Mouse (Mus musculus) liver, embryonic 15.5 days (tissue): ENCODE data around the gene Ifna13. TPM values are rescaled to one million over a fixed set of nuclear protein-coding genes. Genes with fewer than 3 reads are reported as not detected.

Experiments
- ATAC-seq: fragments of 200-750 bp; cut with Nextera tagmentation; 2 replicates; pipeline ENCODE4 v1.8.0; 2017; ENCODE audit warnings: moderate number of reproducible peaks, mild to moderate bottlenecking, moderate library complexity; ENCODE audit not compliant: insufficient read depth
- H3K27ac ChIP-seq: fragments of 300-500 bp; sonication (generic); replicated peaks from 2 replicates; pipeline ENCODE4 v1.5.1; 2015; ENCODE audit warnings: mild to moderate bottlenecking, inconsistent platforms
- H3K27me3 ChIP-seq: fragments of 300-500 bp; sonication (generic); 2 replicates; pipeline ENCODE4 v1.6.1; 2015; ENCODE audit warnings: mild to moderate bottlenecking, inconsistent platforms
- H3K36me3 ChIP-seq: fragments of 300-500 bp; sonication (generic); replicated peaks from 2 replicates; pipeline ENCODE4 v1.6.1; 2015; ENCODE audit warnings: moderate library complexity, mild to moderate bottlenecking, inconsistent platforms
- H3K4me1 ChIP-seq: fragments of 300-500 bp; sonication (generic); replicated peaks from 2 replicates; pipeline ENCODE4 v1.6.1; 2015; ENCODE audit warnings: inconsistent platforms
- H3K4me2 ChIP-seq: fragments of 300-500 bp; sonication (generic); 2 replicates; pipeline ENCODE4 v1.6.1; 2015; ENCODE audit warnings: moderate library complexity, mild to moderate bottlenecking, inconsistent platforms
- H3K4me3 ChIP-seq: fragments of 300-500 bp; sonication (generic); replicated peaks from 2 replicates; pipeline ENCODE4 v1.5.1; 2015; ENCODE audit warnings: mild to moderate bottlenecking, inconsistent platforms
- H3K9ac ChIP-seq: fragments of 300-500 bp; sonication (generic); 2 replicates; pipeline ENCODE4 v1.6.1; 2015; ENCODE audit warnings: moderate library complexity, mild to moderate bottlenecking, inconsistent platforms
- H3K9me3 ChIP-seq: fragments of 300-500 bp; sonication (generic); replicated peaks from 2 replicates; pipeline ENCODE4 v1.6.1; 2016; ENCODE audit warnings: inconsistent platforms
- WGBS: fragments of 180-500 bp; shearing (Covaris S2); methylation state at CpG from one replicate; pipeline ENCODE4 v1.1.7; 2015; ENCODE audit warnings: mixed read lengths; ENCODE audit not compliant: insufficient replicate concordance; 5-methylcytosine and 5-hydroxymethylcytosine counted together
- polyA plus RNA-seq: library from polyadenylated mRNA; unstranded; fragments of >200 nt; fragmentation: Nextera tagmentation; extraction: Ambion mirVana; gene quantifications from 2 replicates; pipeline ENCODE4 v1.2.1, GENCODE M21; 2015

Ifna13 gene
- not detected in 2 replicates for polyA plus RNA-seq

DNA sequence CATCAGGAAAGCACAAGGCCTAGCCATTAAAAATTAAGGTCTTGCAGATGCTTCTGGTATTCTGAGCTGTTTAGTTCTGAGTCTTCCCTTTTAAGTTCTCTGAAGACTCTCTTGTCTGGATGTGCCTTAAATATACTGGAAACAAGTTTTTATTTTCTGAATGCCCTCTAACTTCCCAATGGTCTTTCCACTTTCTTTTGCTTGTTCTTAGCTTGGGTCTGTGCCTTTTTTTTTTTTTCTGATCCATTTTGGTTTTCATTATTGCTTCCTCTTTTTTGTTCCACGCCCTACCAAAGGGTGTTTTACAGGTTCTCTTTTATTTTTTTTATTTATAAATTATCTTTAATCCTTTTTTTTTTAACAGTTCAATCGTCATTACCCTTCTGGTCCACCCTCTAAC, at the start of gene Ifna13:
Ifna13 (minus strand) TSS at position 101 of the 400 bp plus-strand sequence.
- Histone ChIP-seq H3K9ac (no peak within 1 kb of the TSS), H3K9me3 (no peaks in the 10 kb centered on the region), H3K4me3 (no peak within 1 kb of the TSS), H3K27me3 (no peaks in the 10 kb centered on the region), H3K4me2 (no peak within 1 kb of the TSS), H3K27ac (no peak within 1 kb of the TSS), H3K4me1 (no peaks in the 10 kb centered on the region), H3K36me3 (no peaks in the 10 kb centered on the region)
- no peak for ATAC-seq
- WGBS: 18% methylated on average over 2 of the region's 2 CpGs

DNA sequence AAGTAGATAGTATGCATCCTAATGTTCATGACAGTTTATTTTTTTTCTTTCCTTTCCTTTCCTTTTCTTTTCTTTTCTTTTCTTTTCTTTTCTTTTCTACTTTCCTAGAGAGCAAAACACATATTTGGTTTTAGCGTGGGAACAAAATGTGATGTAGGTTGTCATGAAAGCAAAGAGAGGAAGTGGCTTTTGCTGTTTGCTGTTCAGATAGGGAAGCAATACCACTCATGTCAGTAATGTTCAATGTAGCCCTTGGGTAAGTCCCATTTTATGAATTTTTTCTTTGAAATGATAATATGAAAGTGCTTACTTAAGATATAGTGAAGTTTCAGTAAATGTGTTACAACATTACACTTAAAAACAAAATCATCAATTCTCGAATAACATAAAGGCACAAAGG, 49.1 kb upstream of the Ifna13 start:
- H3K27me3 ChIP-seq: no peaks in the 10 kb centered on the region; the same call in 1 of the 2 replicates
- ATAC-seq: no peak
- no peak overlapping the region for H3K9ac ChIP-seq
- WGBS: 26% methylated on average over 2 of the region's 2 CpGs
- H3K4me3 ChIP-seq: no peak overlapping the region
- H3K4me1 ChIP-seq: no peaks in the 10 kb centered on the region
- no peaks in the 10 kb centered on the region for H3K36me3 ChIP-seq
- no peaks in the 10 kb centered on the region for H3K9me3 ChIP-seq
- no peak overlapping the region for H3K27ac ChIP-seq
- no peak overlapping the region for H3K4me2 ChIP-seq

DNA sequence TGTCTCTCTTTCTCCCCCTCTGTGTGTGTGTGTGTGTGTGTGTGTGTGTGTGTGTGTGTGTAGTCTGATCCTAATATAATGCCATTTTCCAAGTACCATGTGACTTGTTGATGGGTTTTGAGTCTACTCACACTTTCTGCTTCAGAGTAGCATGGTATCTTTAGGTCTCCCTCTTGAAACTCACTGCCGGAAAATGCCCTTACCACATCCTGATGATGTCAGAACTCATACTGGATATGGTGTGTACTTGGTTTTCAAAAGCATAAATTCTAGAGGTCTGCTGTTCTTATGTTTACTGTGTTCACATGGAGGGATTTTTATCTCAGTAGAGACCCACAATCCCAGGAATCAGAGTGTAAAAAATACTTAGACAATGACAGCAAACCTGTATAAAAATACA, 48.3 kb upstream of the Ifna13 start:
- Histone ChIP-seq H3K4me1 (no peaks in the 10 kb centered on the region), H3K9ac (no peak overlapping the region), H3K27ac (no peak overlapping the region), H3K4me2 (no peak overlapping the region), H3K36me3 (no peaks in the 10 kb centered on the region), H3K27me3 (no peaks in the 10 kb centered on the region; the same call in 1 of the 2 replicates), H3K4me3 (no peak overlapping the region), H3K9me3 (no peaks in the 10 kb centered on the region)
- WGBS: 37% methylated on average over 1 of the region's 1 CpGs
- ATAC-seq: no peak

DNA sequence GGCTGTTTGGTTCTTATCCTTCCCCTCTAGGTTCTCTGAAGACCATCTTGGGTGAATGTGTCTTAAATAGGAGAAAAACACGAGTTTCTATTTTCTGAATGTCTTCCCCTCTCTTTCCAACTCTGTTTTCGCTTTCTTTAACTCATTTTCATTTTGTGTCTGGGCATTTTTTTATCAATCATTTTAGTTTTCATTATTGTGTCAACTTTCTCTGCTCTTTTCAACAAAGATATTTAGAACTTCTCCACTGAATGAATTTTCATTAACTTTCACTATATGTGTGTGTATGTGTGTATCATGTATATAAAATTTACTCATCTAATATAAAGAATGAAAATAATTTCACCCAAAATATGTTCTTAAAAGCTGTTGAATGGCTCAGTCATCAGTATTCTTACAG, 47.0 kb upstream of the Ifna13 start, which contains the start of gene Ifnab:
Ifnab (minus strand) TSS at position 101 of the 400 bp plus-strand sequence.
- H3K27me3 ChIP-seq: no peaks in the 10 kb centered on the region; the same call in 1 of the 2 replicates

DNA sequence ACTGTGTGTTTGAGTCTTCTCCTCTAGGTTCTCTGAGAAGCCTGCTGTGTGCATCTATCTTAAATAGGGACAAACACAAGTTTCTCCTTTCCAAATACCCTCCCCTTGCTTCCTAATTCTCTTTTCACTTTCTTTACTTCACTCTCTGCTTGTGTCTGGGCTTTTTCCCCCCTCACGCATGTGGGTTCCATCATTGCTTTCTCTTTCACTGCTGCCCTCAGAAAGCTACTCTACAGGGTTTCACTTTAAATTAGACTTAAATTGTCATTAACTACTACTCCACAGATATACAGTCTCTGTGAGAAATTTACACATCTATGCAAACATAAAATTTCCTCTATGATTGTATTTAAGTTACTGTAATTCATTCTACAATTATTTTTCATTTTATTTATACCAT, 39.6 kb upstream of the Ifna13 start, which contains the start of gene Ifna2:
Ifna2 (minus strand) TSS at position 101 of the 400 bp plus-strand sequence.
- Histone ChIP-seq H3K36me3 (no peaks in the 10 kb centered on the region), H3K27ac (no peak within 1 kb of the TSS), H3K9me3 (no peaks in the 10 kb centered on the region), H3K4me3 (no peak within 1 kb of the TSS), H3K4me2 (no peak within 1 kb of the TSS), H3K4me1 (no peaks in the 10 kb centered on the region), H3K9ac (no peak within 1 kb of the TSS), H3K27me3 (no peaks in the 10 kb centered on the region)
- WGBS: 76% methylated on average over 1 of the region's 1 CpGs
- ATAC-seq: no peak

More for the DNA sequence above, 47.0 kb upstream of the Ifna13 start, which contains the start of gene Ifnab:
- Histone ChIP-seq H3K9ac (no peak within 1 kb of the TSS), H3K27ac (no peak within 1 kb of the TSS), H3K36me3 (no peaks in the 10 kb centered on the region), H3K4me1 (no peaks in the 10 kb centered on the region), H3K4me2 (no peak within 1 kb of the TSS), H3K9me3 (no peaks in the 10 kb centered on the region), H3K4me3 (no peak within 1 kb of the TSS)
- ATAC-seq: no peak
- 43% methylated on average over 2 of the region's 2 CpGs for WGBS

DNA sequence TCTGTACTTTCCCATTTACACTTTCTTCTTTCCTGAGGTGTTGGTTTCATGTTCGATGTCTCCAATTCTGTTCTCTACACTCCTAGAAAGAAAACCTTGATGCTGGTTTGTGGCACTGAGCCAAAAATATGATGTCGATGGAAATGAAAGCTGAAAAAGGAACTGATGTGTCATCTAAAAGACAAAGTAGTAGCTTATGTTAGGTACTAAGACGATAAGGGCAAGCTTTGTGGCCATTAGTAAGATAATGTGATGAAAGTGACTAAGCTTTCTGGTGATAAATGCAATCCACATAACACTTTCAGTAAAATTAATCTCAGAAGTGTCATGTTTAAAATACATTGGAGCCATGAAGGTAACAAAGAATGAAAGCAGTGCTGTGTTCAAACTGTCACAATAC, 37.1 kb upstream of the Ifna13 start:
- 28% methylated on average over 3 of the region's 3 CpGs for WGBS
- no peak overlapping the region for H3K27ac ChIP-seq

DNA sequence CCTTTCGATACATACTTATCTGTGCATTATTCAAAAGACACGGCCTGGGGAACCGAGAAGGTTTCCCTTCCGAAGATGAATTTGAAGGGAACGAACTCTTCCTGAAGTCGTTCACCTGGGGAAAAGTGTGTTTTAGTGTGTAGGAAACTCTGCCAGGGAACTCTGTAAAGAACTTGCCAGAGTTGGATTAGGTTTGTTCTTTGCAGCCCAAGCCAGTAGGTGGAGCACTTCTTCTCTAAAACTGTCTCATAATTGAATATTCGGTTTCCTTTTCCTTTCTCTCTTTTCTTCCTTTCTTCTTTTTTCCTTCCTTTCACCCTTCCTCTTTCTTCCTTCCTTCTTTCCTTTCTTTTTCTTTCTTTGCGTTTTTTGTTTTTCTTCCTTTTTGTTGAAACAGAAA, 36.1 kb upstream of the Ifna13 start:
- Histone ChIP-seq H3K4me1 (no peaks in the 10 kb centered on the region), H3K4me3 (no peak overlapping the region), H3K9ac (no peak overlapping the region), H3K27ac (no peak overlapping the region), H3K9me3 (no peaks in the 10 kb centered on the region), H3K27me3 (no peaks in the 10 kb centered on the region), H3K4me2 (no peak overlapping the region), H3K36me3 (no peaks in the 10 kb centered on the region)
- ATAC-seq: no peak
- 35% methylated on average over 8 of the region's 8 CpGs for WGBS

More for the DNA sequence above, 37.1 kb upstream of the Ifna13 start:
- Histone ChIP-seq H3K9ac (no peak overlapping the region), H3K4me1 (no peaks in the 10 kb centered on the region), H3K4me3 (no peak overlapping the region), H3K36me3 (no peaks in the 10 kb centered on the region), H3K9me3 (no peaks in the 10 kb centered on the region), H3K27me3 (no peaks in the 10 kb centered on the region), H3K4me2 (no peak overlapping the region)
- no peak for ATAC-seq

DNA sequence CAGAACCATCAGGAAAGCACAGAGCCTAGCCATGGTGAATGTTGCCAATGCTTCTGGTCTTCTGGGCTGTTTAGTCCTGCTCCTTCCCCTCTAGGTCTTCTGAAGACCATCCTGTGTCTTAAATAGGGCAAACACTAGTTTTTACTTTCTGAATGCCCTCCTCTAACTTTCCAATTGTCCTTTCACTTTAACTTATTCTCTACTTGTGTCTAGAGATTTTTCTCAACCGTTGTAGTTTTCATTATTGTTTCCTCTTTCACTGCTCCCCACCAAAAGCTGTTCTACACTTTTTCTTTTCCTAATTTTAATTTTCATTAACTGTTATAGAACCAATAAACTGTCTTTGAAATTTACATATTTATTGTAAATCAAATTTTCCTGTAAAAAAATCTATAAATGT, 32.6 kb upstream of the Ifna13 start, which contains the start of gene Ifna16:
Ifna16 (minus strand) TSS at position 101 of the 400 bp plus-strand sequence.
- H3K4me3 ChIP-seq: no peak within 1 kb of the TSS
- H3K9ac ChIP-seq: no peak within 1 kb of the TSS
- H3K4me1 ChIP-seq: no peaks in the 10 kb centered on the region
- no peak within 1 kb of the TSS for H3K4me2 ChIP-seq
- no peaks in the 10 kb centered on the region for H3K27me3 ChIP-seq
- H3K27ac ChIP-seq: no peak within 1 kb of the TSS
- no peaks in the 10 kb centered on the region for H3K36me3 ChIP-seq
- WGBS: 40% methylated on average over 1 of the region's 1 CpGs
- no peaks in the 10 kb centered on the region for H3K9me3 ChIP-seq
- no peak for ATAC-seq

DNA sequence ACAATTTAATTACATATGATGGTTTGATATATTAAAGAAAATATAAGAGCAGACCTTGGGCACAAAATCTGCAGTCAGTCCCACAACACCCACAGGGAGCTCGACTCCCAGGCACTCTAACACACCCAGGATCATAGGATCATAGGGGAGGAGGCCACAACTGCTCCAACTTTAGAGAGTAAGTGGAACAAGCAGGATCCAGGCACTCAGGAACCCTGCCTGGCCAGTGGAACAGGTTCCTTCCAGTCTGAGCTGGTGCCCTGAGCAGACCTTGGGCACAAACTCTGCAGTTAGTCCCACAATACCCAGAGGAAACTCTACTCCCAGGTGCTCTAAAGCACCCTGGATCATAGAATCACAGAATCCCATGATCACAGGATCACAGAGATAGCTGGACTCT, 11.2 kb upstream of the Ifna13 start:
- H3K4me1 ChIP-seq: no peaks in the 10 kb centered on the region

DNA sequence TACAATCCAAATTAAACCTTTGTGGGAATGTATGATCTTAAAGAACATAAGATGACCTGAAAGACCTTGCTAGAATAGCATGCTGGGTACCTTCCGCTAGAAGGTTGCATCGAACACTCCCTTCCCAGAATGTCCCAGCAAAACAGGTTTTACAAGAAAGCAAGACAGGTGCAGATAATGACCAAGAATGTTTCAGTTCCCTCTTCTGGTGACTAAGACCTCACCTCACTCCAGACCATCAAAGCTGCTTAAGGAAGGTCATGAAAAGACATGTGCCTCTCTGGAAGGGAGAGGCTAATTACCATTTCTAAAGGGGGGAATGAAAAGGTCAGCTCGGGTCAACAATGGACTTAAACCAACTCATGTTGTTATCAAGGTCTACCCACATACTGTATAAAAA, 9.4 kb upstream of the Ifna13 start:
- no peaks in the 10 kb centered on the region for H3K27me3 ChIP-seq
- no peaks in the 10 kb centered on the region for H3K36me3 ChIP-seq
- H3K9ac ChIP-seq: no peak overlapping the region
- H3K4me2 ChIP-seq: no peak overlapping the region
- no peaks in the 10 kb centered on the region for H3K9me3 ChIP-seq
- no peaks in the 10 kb centered on the region for H3K4me1 ChIP-seq
- H3K27ac ChIP-seq: no peak overlapping the region
- no peak overlapping the region for H3K4me3 ChIP-seq
- ATAC-seq: no peak
- whole genome bisulfite sequencing: 75% methylated on average over 3 of the region's 3 CpGs

More for the DNA sequence above, 11.2 kb upstream of the Ifna13 start:
- H3K9ac ChIP-seq: no peak overlapping the region
- ATAC-seq: no peak
- H3K27me3 ChIP-seq: no peaks in the 10 kb centered on the region
- no peak overlapping the region for H3K27ac ChIP-seq
- H3K9me3 ChIP-seq: no peaks in the 10 kb centered on the region
- no peak overlapping the region for H3K4me3 ChIP-seq
- H3K4me2 ChIP-seq: no peak overlapping the region
- 22% methylated on average over 1 of the region's 1 CpGs for WGBS
- H3K36me3 ChIP-seq: no peaks in the 10 kb centered on the region

DNA sequence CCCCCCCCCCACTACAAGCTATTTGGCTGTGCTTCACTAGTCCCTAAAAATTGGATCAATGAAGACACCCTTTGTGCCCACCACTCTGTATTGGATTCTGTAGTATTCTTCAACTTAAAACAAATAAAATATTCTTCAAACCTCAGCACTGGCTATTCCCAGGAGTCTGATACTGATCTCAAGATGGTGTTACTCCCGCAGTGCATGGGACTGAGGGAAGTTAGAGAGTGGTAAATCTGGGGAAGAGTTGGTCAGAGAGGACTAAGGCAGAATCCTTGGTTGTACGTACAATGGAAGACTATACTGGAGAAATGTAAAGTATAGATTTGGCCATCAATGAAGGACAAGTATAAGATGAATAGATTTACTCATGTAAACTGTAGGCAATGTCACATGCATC, 1.7 kb downstream of the Ifna13 start:
- Histone ChIP-seq H3K4me3 (no peak overlapping the region), H3K4me2 (no peak overlapping the region), H3K36me3 (no peaks in the 10 kb centered on the region), H3K27ac (no peak overlapping the region), H3K27me3 (no peaks in the 10 kb centered on the region), H3K9me3 (no peaks in the 10 kb centered on the region), H3K9ac (no peak overlapping the region), H3K4me1 (no peaks in the 10 kb centered on the region)
- no peak for ATAC-seq
- 20% methylated on average over 2 of the region's 2 CpGs for WGBS
